Mouse (Mus musculus) testis, adult 2 months (tissue): ENCODE data around the gene Trpm8. TPM values are rescaled to one million over a fixed set of nuclear protein-coding genes. Genes with fewer than 3 reads are reported as not detected.
A peak's percentile ranks its signal among the peaks of the same experiment; 100 is the strongest.

Experiments used
- H3K27ac ChIP-seq: fragments of 200-500 bp; 2 replicates; pipeline ENCODE4 v1.5.1; 2012; ENCODE audit warnings: low read depth, low read length; ENCODE audit not compliant: control insufficient read depth, insufficient read depth
- H3K27me3 ChIP-seq: fragments of 200-500 bp; 2 replicates; pipeline ENCODE4 v1.6.1; 2012; ENCODE audit warnings: mild to moderate bottlenecking, low read length, moderate library complexity; ENCODE audit not compliant: control insufficient read depth, insufficient read depth
- H3K36me3 ChIP-seq: fragments of 200-500 bp; 2 replicates; pipeline ENCODE4 v1.6.1; 2012; ENCODE audit warnings: mild to moderate bottlenecking, low read length; ENCODE audit not compliant: control insufficient read depth, insufficient read depth
- H3K4me1 ChIP-seq: fragments of 200-500 bp; 2 replicates; pipeline ENCODE4 v1.6.1; 2012; ENCODE audit warnings: low read length; ENCODE audit not compliant: control insufficient read depth, insufficient read depth
- H3K4me3 ChIP-seq: fragments of 200-500 bp; 2 replicates; pipeline ENCODE4 v1.5.1; 2012; ENCODE audit warnings: low read depth, mild to moderate bottlenecking, low read length, moderate library complexity, mixed read lengths; ENCODE audit not compliant: control insufficient read depth
- CTCF ChIP-seq: fragments of 200-500 bp; IDR thresholded peaks from 2 replicates; pipeline ENCODE4 v1.5.1; 2012; ENCODE audit warnings: low read depth, mild to moderate bottlenecking, inconsistent platforms, low read length, moderate library complexity; ENCODE audit not compliant: control insufficient read depth, insufficient read depth, insufficient replicate concordance
- POLR2A ChIP-seq: fragments of 200-500 bp; IDR thresholded peaks from 2 replicates; pipeline ENCODE4 v1.6.1; 2012; ENCODE audit warnings: low read depth, mild to moderate bottlenecking, inconsistent platforms, low read length, moderate library complexity; ENCODE audit not compliant: control insufficient read depth
- polyA plus RNA-seq: library from polyadenylated mRNA; depleted of rRNA; stranded (reverse); fragments of >200 nt; gene quantifications from 2 replicates; pipeline ENCODE4 v1.2.3, GENCODE M21; 2012

Trpm8 gene
- polyA plus RNA-seq, 1 experiment, result 4.7 TPM

DNA sequence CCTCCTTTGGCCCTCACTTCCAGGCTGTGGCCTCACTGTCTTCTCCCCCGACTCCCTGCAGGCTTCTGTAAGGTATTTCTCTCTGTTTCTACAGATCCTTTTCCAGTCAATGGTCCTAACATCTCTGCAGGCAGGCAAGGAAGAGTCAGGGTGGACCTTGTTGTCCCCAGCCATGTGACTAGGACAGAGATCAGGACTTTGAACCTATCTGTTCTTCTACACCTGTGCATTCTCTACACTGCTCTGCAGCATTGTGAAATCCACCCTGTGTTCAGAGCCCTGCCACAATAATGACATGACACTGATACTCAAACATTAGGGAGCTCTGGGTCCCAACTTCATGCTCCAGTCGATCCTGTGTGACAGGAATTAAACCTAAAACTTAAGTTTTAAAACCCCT, 141.5 kb downstream of the Trpm8 start:
- H3K27me3 ChIP-seq, result no peaks in the 10 kb centered on the region
- H3K4me1 ChIP-seq, result no peaks in the 10 kb centered on the region
- TF ChIP-seq CTCF, result no peak
- TF ChIP-seq POLR2A, result no peak
- no peak overlapping the region for H3K27ac ChIP-seq
- H3K36me3 ChIP-seq, result no peaks in the 10 kb centered on the region
- H3K4me3 ChIP-seq, result no peak overlapping the region

GRCm38 (mm10) chr1:88422045-88422444, 144.6 kb downstream of the Trpm8 start:
- H3K27ac ChIP-seq, result no peak overlapping the region
- no peaks in the 10 kb centered on the region for H3K27me3 ChIP-seq
- TF ChIP-seq CTCF, result no peak
- TF ChIP-seq POLR2A, result no peak
- no peaks in the 10 kb centered on the region for H3K36me3 ChIP-seq
- no peaks in the 10 kb centered on the region for H3K4me1 ChIP-seq
- no peak overlapping the region for H3K4me3 ChIP-seq

GRCm38 (mm10) chr1:88422846-88423395, 145.5 kb downstream of the Trpm8 start:
- no peak overlapping the region for H3K4me3 ChIP-seq
- TF ChIP-seq CTCF (no peak), POLR2A (no peak)

GRCm38 (mm10) chr1:88424602-88425252, 147.3 kb downstream of the Trpm8 start:
- H3K36me3 ChIP-seq, result no peaks in the 10 kb centered on the region
- H3K27ac ChIP-seq, result no peak overlapping the region
- TF ChIP-seq CTCF (peak; percentile 97), POLR2A (no peak)
- no peaks in the 10 kb centered on the region for H3K27me3 ChIP-seq
- H3K4me1 ChIP-seq, result no peaks in the 10 kb centered on the region
- H3K4me3 ChIP-seq, result no peak overlapping the region

More at GRCm38 (mm10) chr1:88422846-88423395, 145.5 kb downstream of the Trpm8 start:
- no peak overlapping the region for H3K27ac ChIP-seq
- H3K27me3 ChIP-seq, result no peaks in the 10 kb centered on the region
- no peaks in the 10 kb centered on the region for H3K36me3 ChIP-seq
- no peaks in the 10 kb centered on the region for H3K4me1 ChIP-seq

DNA sequence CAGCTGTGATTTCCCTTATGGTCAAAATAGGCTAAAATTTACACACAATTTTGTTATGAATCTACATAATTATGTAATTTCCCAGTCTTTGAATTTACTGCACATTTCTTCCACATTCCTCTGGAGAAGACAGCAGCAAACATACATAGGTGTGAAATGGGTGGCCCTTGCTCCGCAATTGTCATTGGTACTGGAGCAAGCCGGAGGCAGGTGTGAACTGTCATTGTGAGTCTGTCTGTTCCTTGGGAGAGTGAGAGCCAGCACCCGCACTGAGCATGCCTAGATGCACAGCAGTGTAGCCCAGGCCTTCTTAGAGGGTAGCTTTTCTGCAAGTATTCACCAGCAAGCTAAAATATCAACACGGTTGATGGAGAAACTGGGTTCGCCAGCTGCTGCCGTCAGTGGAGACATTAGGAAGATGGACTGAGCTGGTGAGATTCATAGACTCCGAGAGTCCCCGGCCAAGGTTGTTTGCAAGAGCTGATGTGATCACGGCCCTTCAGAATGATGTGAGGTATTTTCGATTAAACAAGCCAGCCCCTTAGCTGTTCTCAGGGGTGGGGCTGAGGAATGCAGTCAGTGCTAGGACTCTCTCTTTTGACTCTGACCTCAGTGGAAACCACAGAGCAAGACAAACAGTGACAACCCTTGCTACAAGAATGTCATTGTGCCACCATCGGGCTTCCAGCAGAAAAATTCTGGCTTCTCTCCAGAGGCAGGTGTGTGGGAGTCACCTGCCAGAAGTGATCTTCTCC, 150.7 kb downstream of the Trpm8 start:
- Histone ChIP-seq H3K27ac (no peak overlapping the region), H3K27me3 (no peaks in the 10 kb centered on the region), H3K36me3 (no peaks in the 10 kb centered on the region), H3K4me3 (no peak overlapping the region), H3K4me1 (no peaks in the 10 kb centered on the region)
- TF ChIP-seq POLR2A (no peak), CTCF (no peak)

- Histone ChIP-seq H3K27ac (no peak overlapping the region), H3K36me3 (no peaks in the 10 kb centered on the region), H3K4me1 (no peaks in the 10 kb centered on the region), H3K4me3 (no peak overlapping the region), H3K27me3 (no peaks in the 10 kb centered on the region)
- TF ChIP-seq CTCF, result no peak
- TF ChIP-seq POLR2A, result no peak
Observed at GRCm38 (mm10) chr1:88429413-88429812, 152.0 kb downstream of the Trpm8 start.

DNA sequence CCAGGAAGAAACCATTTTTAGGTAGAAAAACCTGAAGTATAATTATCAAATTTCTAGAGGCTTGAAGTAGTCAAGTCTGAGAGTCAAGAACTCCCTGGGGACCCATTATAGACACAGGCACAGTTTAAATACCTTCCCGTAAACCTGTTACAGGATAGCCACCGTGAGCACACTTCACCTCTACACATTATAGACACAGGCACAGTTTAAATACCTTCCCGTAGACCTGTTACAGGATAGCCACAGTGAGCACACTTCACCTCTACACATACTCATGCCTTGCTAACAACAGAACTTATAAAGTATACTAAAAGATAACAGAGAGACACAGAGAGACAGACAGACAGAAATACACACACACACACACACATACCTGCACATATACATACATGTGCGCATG, 153.8 kb downstream of the Trpm8 start:
- Histone ChIP-seq H3K4me3 (no peak overlapping the region), H3K27me3 (no peaks in the 10 kb centered on the region), H3K4me1 (no peaks in the 10 kb centered on the region), H3K27ac (no peak overlapping the region), H3K36me3 (no peaks in the 10 kb centered on the region)
- TF ChIP-seq POLR2A (no peak), CTCF (no peak)
